Mouse (Mus musculus) heart, postnatal 0 days (tissue): Measurements from ENCODE around the gene Acox3. TPM values are rescaled to one million over a fixed set of nuclear protein-coding genes. Genes with fewer than 3 reads are reported as not detected.
A peak's percentile ranks its signal among the peaks of the same experiment; 100 is the strongest.

Source experiments
- ATAC-seq: fragments of 200-750 bp; cut with Nextera tagmentation; 2 replicates; pipeline ENCODE4 v1.8.0; 2017; ENCODE audit warnings: low read depth, moderate number of reproducible peaks, moderate library complexity; ENCODE audit not compliant: insufficient read depth
- DNase-seq: peaks from one replicate; pipeline ENCODE4 v3.0.0-alpha.2; 2016; ENCODE audit warnings: low spot score
- H3K27ac ChIP-seq: fragments of 300-500 bp; sonication (generic); 2 replicates; pipeline ENCODE4 v1.5.1; 2014; ENCODE audit warnings: low read depth, mild to moderate bottlenecking
- H3K27me3 ChIP-seq: fragments of 300-500 bp; sonication (generic); 2 replicates; pipeline ENCODE4 v1.6.1; 2014; ENCODE audit warnings: low read length, mixed read lengths; ENCODE audit not compliant: control insufficient read depth, insufficient read depth
- H3K36me3 ChIP-seq: fragments of 300-500 bp; sonication (generic); replicated peaks from 2 replicates; pipeline ENCODE4 v1.6.1; 2014; ENCODE audit warnings: low read length, mixed read lengths; ENCODE audit not compliant: control insufficient read depth, insufficient read depth
- H3K4me1 ChIP-seq: fragments of 300-500 bp; sonication (generic); 2 replicates; pipeline ENCODE4 v1.6.1; 2014; ENCODE audit warnings: antibody characterized with exemption; ENCODE audit not compliant: control insufficient read depth, insufficient read depth
- H3K4me2 ChIP-seq: fragments of 300-500 bp; sonication (generic); 2 replicates; pipeline ENCODE4 v1.6.1; 2014; ENCODE audit warnings: low read depth, mild to moderate bottlenecking, low read length, moderate library complexity
- H3K4me3 ChIP-seq: fragments of 300-500 bp; sonication (generic); 2 replicates; pipeline ENCODE4 v1.5.1; 2014; ENCODE audit warnings: low read depth, low read length
- H3K9ac ChIP-seq: fragments of 300-500 bp; sonication (generic); replicated peaks from 2 replicates; pipeline ENCODE4 v1.6.1; 2014; ENCODE audit warnings: low read depth, low read length, mixed read lengths
- H3K9me3 ChIP-seq: fragments of 300-500 bp; sonication (generic); replicated peaks from 2 replicates; pipeline ENCODE4 v1.6.1; 2016; ENCODE audit warnings: low read length; ENCODE audit not compliant: control insufficient read depth
- CTCF ChIP-seq: IDR thresholded peaks from 2 replicates; pipeline ENCODE4 v1.5.1; 2016; ENCODE audit warnings: antibody characterized with exemption, control low read depth, low read depth
- EP300 ChIP-seq: IDR thresholded peaks from 2 replicates; pipeline ENCODE4 v1.6.1; 2016; ENCODE audit warnings: antibody characterized with exemption, low read depth
- WGBS: fragments of 180-500 bp; shearing (Covaris S2); extraction: QIAGEN DNeasy Blood & Tissue Kit; methylation state at CpG from one replicate; pipeline ENCODE4 v1.1.7; 2014; 5-methylcytosine and 5-hydroxymethylcytosine counted together
- polyA plus RNA-seq: library from polyadenylated mRNA; unstranded; fragments of >200 nt; fragmentation: Nextera tagmentation; extraction: Ambion mirVana; gene quantifications from 2 replicates; pipeline ENCODE4 v1.2.1, GENCODE M21; 2015
- total RNA-seq: library from RNA; depleted of rRNA; stranded (reverse); fragments of >200 nt; gene quantifications from 2 replicates; pipeline ENCODE4 v1.2.3, GENCODE M21; 2014; ENCODE audit warnings: low replicate concordance

Gene Acox3
- total and polyA plus RNA-seq, 2 experiments from 2014 or later: 13.4 to 26.8 TPM

DNA sequence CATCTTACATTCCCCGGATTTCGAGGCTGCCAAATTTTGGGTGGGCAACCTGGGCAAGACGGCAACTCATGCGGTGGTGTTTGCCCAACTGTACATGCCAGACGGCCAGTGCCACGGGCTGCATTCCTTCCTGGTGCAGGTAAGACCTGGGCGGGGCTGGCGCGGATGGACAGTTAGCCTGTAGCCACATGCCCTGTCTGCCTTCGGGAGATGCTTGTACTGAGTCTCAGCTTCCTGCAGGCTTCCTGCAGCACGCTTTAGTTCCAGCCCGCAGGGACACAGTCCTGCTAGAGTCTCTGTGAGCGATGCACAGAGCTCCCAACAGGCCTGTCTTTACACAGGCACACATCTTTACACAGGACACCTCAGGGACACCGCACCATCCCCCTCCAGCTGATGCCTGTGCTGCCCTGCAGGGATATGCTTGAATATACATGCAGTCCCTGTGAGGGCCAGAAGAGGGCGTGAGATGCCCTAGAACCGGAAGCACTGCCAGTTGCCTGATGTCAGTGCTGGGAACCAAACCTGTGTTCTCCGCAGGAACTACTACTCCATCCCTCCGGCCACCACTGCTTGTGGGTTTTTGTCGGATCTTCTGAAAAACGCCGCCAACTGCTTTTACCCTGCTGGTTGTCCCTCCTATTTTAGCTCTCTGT lies 9.4 kb downstream of the Acox3 start:
- no peak for DNase-seq
- H3K36me3 ChIP-seq: peaks cover 79% of the 10 kb centered on the region
- ATAC-seq: no peak
- no peak overlapping the region for H3K9ac ChIP-seq
- H3K9me3 ChIP-seq: peaks cover 11% of the 10 kb centered on the region; the same call in 1 of the 2 replicates
- no peaks in the 10 kb centered on the region for H3K27me3 ChIP-seq
- H3K27ac ChIP-seq: no peak overlapping the region
- WGBS: 84% methylated on average over 21 of the region's 21 CpGs
- TF ChIP-seq EP300: no peak
- TF ChIP-seq CTCF: peak; percentile 32
- H3K4me3 ChIP-seq: no peak overlapping the region
- H3K4me1 ChIP-seq: no peaks in the 10 kb centered on the region
- H3K4me2 ChIP-seq: no peak overlapping the region

- Histone ChIP-seq H3K4me2 (no peak overlapping the region), H3K9ac (no peak overlapping the region), H3K4me3 (no peak overlapping the region), H3K9me3 (peaks cover 11% of the 10 kb centered on the region; the same call in 1 of the 2 replicates), H3K36me3 (peaks cover 81% of the 10 kb centered on the region), H3K27ac (no peak overlapping the region), H3K4me1 (no peaks in the 10 kb centered on the region), H3K27me3 (no peaks in the 10 kb centered on the region)
- TF ChIP-seq EP300 (no peak), CTCF (no peak)
- 57% methylated on average over 4 of the region's 4 CpGs for whole genome bisulfite sequencing
- no peak for DNase-seq
- ATAC-seq: no peak
Observed at GRCm38 (mm10) chr5:35592824-35593223, 10.0 kb downstream of the Acox3 start.

- no peak for TF ChIP-seq EP300
- TF ChIP-seq CTCF: no peak
- no peak for ATAC-seq
- no peak overlapping the region for H3K27ac ChIP-seq
- H3K4me2 ChIP-seq: no peak overlapping the region
- DNase-seq: no peak
- H3K9me3 ChIP-seq: peaks cover 11% of the 10 kb centered on the region; the same call in 1 of the 2 replicates
- H3K4me1 ChIP-seq: no peaks in the 10 kb centered on the region
- no peak overlapping the region for H3K4me3 ChIP-seq
- H3K9ac ChIP-seq: no peak overlapping the region
- 85% methylated on average over 6 of the region's 6 CpGs for WGBS
- H3K36me3 ChIP-seq: peaks cover 82% of the 10 kb centered on the region
- H3K27me3 ChIP-seq: no peaks in the 10 kb centered on the region
Observed at GRCm38 (mm10) chr5:35593272-35593671, 10.4 kb downstream of the Acox3 start.

GRCm38 (mm10) chr5:35594768-35595167 lies 11.9 kb downstream of the Acox3 start:
- H3K4me3 ChIP-seq: no peak overlapping the region
- H3K36me3 ChIP-seq: peaks cover 80% of the 10 kb centered on the region
- ATAC-seq: no peak
- no peak overlapping the region for H3K27ac ChIP-seq
- WGBS: 89% methylated on average over 4 of the region's 4 CpGs
- H3K9ac ChIP-seq: no peak overlapping the region
- H3K27me3 ChIP-seq: no peaks in the 10 kb centered on the region
- no peak for TF ChIP-seq CTCF
- TF ChIP-seq EP300: no peak
- peaks cover 11% of the 10 kb centered on the region; the same call in 1 of the 2 replicates for H3K9me3 ChIP-seq
- H3K4me1 ChIP-seq: no peaks in the 10 kb centered on the region
- DNase-seq: no peak
- H3K4me2 ChIP-seq: no peak overlapping the region

DNA sequence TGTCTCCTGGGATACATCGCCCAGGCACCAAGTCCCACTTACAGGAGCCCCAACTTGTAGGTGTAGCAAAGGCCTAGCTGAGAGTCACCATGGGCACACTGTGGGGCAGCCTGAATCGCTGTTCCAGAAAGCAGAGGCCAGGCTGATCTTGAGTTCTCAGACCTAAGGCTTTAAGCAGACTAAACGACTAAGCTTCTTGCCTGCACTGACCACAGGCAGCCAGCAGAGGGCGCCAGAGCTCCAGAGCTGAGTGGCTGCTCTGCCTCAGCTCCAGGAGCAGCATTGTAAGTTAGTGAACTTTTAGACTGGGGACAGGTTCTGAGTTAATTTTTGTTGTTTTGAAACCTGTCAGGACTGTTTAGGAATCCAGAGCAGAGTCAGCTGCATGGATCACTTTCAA lies 12.9 kb downstream of the Acox3 start:
- DNase-seq (peak; percentile 57), ATAC-seq (peak; percentile 57; the same call in 1 of the 2 replicates)
- Histone ChIP-seq H3K4me1 (no peaks in the 10 kb centered on the region), H3K4me3 (no peak overlapping the region), H3K36me3 (peaks cover 70% of the 10 kb centered on the region), H3K4me2 (no peak overlapping the region), H3K9me3 (0 out of 2 replicates have a peak, but pooled peaks cover 4% of the 10 kb centered on the region), H3K27me3 (no peaks in the 10 kb centered on the region), H3K9ac (no peak overlapping the region), H3K27ac (no peak overlapping the region)
- 20% methylated on average over 4 of the region's 4 CpGs for WGBS
- TF ChIP-seq CTCF (peak; percentile 99), EP300 (no peak)
